Mouse (Mus musculus) bone marrow macrophage, adult 2 months (primary cell): Measurements from ENCODE around the gene Scgb1c1.

Source experiments
- CTCF ChIP-seq: IDR thresholded peaks from 2 replicates; pipeline ENCODE4 v1.5.1; 2012; ENCODE audit warnings: low read depth, mild to moderate bottlenecking, low read length, moderate library complexity
- POLR2A ChIP-seq: IDR thresholded peaks from 2 replicates; pipeline ENCODE4 v1.6.1; 2012; ENCODE audit warnings: mild to moderate bottlenecking, low read depth, low read length, borderline replicate concordance

DNA sequence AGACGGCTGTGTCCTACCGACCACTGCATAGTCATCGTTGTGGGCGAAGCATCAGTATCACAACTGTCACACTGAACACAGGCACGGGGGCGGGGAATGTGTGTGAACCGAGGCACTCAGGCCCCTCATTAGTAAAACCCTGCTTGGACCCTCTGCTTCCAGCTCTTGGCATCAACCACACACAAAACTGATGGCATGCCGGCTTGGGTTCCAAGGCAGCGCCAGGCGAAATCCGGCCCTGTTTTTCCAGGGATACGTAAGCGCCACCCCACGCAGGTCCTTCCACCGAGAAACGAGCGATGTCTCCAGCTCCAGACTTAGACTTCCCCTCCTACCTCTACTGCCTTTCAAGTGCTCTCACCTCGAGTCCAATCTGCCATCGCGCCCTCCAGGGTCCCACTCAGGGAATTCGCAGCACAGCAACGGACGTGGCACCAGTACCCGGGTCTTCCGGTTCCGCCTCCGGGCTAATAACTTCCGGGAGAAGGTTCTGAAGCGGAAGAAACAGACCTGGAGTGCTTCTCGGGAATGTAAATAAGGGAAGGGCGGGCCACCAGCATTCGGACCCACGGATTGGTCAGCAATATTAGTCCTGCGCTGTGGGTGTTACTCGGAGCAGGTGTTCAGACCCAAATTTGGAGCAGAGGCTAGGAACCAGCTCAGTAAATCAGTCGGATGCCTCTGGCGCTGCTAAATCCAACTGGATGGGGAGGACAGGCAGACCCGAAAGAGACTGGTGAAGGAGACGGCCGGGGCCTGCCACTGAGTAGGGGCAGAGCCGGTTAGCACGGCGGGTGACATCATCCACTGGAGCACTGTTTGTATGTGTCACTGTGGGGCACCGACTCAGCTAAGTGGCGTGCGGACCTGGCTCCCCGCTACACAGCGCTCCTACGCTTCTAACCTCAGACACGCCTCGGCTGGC is 10.8 kb downstream of the Scgb1c1 start, which contains the start of gene Gm45785:
- 0 out of 2 replicates have a peak, but pooled peaks have one; percentile 61 for TF ChIP-seq POLR2A
- no peak for TF ChIP-seq CTCF
